Mouse (Mus musculus): ENCODE measurements around the gene Gnaz.

- TF ChIP-seq CTCF (IDR thresholded peaks at IDR 0.05; ENCODE audit: extremely low read depth, insufficient read depth, insufficient read length, insufficient replicate concordance) (no peak), POLR2A (IDR thresholded peaks at IDR 0.05; ENCODE audit: low read depth, low read length) (no peak)
Observed at GRCm38 (mm10) chr10:75055672-75056071, 88.7 kb downstream of the Gnaz start.
